Mouse (Mus musculus) ES-Bruce4 (cell line): ENCODE measurements at regions not wholly inside any gene's neighbourhood (a gene's known extent, or its start where the extent isn't known, plus 50 kb on each side); places are given as distances from the start of the nearest gene placed in this dataset.

Experiments
- H3K27ac ChIP-seq: 2 replicates; pipeline ENCODE4 v1.5.1; 2012; ENCODE audit warnings: low read length, inconsistent platforms; ENCODE audit not compliant: insufficient read depth
- H3K27me3 ChIP-seq: 2 replicates; pipeline ENCODE4 v1.6.1; 2012; ENCODE audit warnings: mild to moderate bottlenecking, low read length, inconsistent platforms; ENCODE audit not compliant: control insufficient read depth, poor library complexity, insufficient read depth, severe bottlenecking
- H3K36me3 ChIP-seq: 2 replicates; pipeline ENCODE4 v1.6.1; 2012; ENCODE audit warnings: inconsistent platforms, mild to moderate bottlenecking, low read length, moderate library complexity; ENCODE audit not compliant: control insufficient read depth, poor library complexity, insufficient read depth, severe bottlenecking
- H3K4me1 ChIP-seq: one replicate; pipeline ENCODE4 v1.8.1; 2011; ENCODE audit warnings: low read length; ENCODE audit not compliant: control insufficient read depth, insufficient read depth
- H3K4me3 ChIP-seq: 2 replicates; pipeline ENCODE4 v1.5.1; 2011; ENCODE audit warnings: low read depth, mild to moderate bottlenecking, low read length
- H3K9ac ChIP-seq: 2 replicates; pipeline ENCODE4 v1.6.1; 2012; ENCODE audit warnings: low read depth, mild to moderate bottlenecking, inconsistent platforms; ENCODE audit not compliant: poor library complexity, severe bottlenecking
- H3K9me3 ChIP-seq: replicated peaks from 2 replicates; pipeline ENCODE4 v1.6.1; 2012; ENCODE audit warnings: mild to moderate bottlenecking, low read length, inconsistent platforms; ENCODE audit not compliant: control insufficient read depth, poor library complexity, insufficient read depth, severe bottlenecking
- CTCF ChIP-seq: IDR thresholded peaks from one replicate; pipeline ENCODE4 v1.8.1; 2011; ENCODE audit warnings: low read depth, low read length
- EP300 ChIP-seq: IDR thresholded peaks from 2 replicates; pipeline ENCODE4 v1.6.1; 2011; ENCODE audit warnings: low read depth, low read length; ENCODE audit not compliant: insufficient read depth
- POLR2A ChIP-seq: IDR thresholded peaks from one replicate; pipeline ENCODE4 v1.8.1; 2011; ENCODE audit warnings: low read length; ENCODE audit not compliant: insufficient read depth

DNA sequence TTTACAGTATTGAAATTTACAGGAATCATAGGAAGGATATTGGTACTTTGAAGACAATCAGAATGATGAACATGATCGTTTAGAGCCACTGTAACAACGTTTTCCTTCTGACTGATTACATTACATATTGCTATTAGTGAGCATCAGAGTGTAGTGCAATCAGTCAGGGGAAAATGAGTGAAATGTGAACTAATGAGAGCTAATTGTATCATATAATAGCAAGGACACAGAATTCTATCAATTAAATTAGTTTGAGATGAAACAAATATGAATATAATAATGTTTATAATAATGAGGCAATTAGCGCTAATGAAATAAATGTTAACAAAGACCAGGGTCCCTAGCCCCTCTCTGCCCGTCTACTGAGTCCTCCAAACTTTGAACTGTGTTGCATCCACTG, 169.7 kb downstream of the Brms1l start:
- H3K4me1 ChIP-seq, result peaks cover 2% of the 10 kb centered on the region
- no peaks in the 10 kb centered on the region for H3K9me3 ChIP-seq
- no peak overlapping the region for H3K4me3 ChIP-seq
- no peak overlapping the region for H3K27ac ChIP-seq
- no peak overlapping the region for H3K9ac ChIP-seq
- H3K27me3 ChIP-seq, result no peaks in the 10 kb centered on the region; the same call in 1 of the 2 replicates
- no peaks in the 10 kb centered on the region for H3K36me3 ChIP-seq
- TF ChIP-seq POLR2A (no peak), CTCF (no peak), EP300 (no peak)

DNA sequence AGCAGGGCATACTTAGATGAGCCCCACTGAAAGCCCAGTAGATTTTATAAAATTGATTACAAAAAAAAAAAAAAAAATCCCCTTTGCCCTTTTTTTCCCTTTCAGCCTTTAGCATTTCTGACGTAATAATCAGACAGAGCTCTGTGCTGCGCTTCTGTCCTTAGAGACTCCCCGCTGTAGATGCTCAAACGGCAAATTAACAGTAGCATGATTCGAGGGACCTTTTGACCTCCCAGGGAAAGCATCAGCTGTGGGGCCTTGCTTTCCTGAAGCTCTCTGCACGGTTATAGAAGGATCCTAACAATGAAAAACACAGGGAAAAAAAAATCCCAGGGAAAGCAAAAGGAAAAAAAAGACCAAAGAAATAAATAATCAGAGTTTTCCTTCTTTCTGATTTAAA, 169.2 kb downstream of the Brms1l start:
- Histone ChIP-seq H3K4me1 (peaks cover 2% of the 10 kb centered on the region), H3K27ac (no peak overlapping the region), H3K4me3 (no peak overlapping the region), H3K9me3 (no peaks in the 10 kb centered on the region), H3K27me3 (no peaks in the 10 kb centered on the region; the same call in 1 of the 2 replicates), H3K36me3 (no peaks in the 10 kb centered on the region), H3K9ac (no peak overlapping the region)
- TF ChIP-seq EP300, result no peak
- TF ChIP-seq POLR2A, result no peak

DNA sequence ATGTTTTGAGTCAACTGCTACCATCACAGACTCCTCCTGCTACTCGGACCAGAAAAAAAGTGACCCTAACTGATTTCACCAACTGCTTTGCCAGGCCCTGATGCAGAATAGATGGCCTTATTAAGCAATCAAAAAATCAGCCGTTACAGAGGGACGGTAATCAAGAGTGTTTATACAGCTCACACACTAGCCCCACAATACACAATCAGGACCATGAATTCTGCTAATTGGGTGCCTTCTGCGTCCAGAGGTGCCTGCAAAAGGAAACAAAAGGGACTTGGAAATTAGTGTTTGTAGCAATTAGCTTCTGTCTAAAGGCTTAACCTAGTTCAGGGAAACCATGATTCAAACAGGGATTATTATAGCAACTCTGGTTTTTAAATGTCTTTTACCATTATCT, 168.4 kb downstream of the Brms1l start:
- H3K9me3 ChIP-seq, result no peaks in the 10 kb centered on the region
- no peaks in the 10 kb centered on the region; the same call in 1 of the 2 replicates for H3K27me3 ChIP-seq
- no peak for TF ChIP-seq CTCF
- TF ChIP-seq POLR2A, result no peak
- no peak for TF ChIP-seq EP300

DNA sequence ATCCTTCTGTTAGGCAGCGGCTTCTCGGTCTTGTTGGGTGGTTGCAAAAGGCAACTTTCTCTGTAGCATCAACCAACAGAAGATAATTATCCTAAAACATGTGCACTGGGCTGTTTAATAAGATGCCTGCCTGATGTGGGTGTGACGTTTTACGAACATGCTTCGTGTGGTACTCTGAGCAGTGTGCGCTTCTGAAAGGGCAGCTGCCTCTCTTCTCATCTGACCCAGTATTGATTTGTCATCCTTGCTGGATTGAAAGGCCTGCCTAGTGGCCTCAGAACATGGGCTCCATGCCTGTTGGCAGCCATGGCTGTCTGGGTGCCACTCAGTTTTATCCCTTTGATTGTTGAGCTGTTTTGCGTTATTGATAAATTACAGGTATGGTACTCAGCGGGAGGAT, 167.4 kb downstream of the Brms1l start:
- H3K27me3 ChIP-seq, result no peaks in the 10 kb centered on the region; the same call in 1 of the 2 replicates
- TF ChIP-seq POLR2A, result no peak
- no peak for TF ChIP-seq EP300
- no peak overlapping the region for H3K9ac ChIP-seq
- no peak overlapping the region for H3K4me3 ChIP-seq
- H3K4me1 ChIP-seq, result no peaks in the 10 kb centered on the region
- H3K9me3 ChIP-seq, result no peaks in the 10 kb centered on the region
- H3K27ac ChIP-seq, result no peak overlapping the region
- H3K36me3 ChIP-seq, result no peaks in the 10 kb centered on the region

More for the DNA sequence above, 168.4 kb downstream of the Brms1l start:
- H3K4me3 ChIP-seq, result no peak overlapping the region
- no peaks in the 10 kb centered on the region for H3K4me1 ChIP-seq
- no peaks in the 10 kb centered on the region for H3K36me3 ChIP-seq
- H3K9ac ChIP-seq, result no peak overlapping the region
- H3K27ac ChIP-seq, result no peak overlapping the region

DNA sequence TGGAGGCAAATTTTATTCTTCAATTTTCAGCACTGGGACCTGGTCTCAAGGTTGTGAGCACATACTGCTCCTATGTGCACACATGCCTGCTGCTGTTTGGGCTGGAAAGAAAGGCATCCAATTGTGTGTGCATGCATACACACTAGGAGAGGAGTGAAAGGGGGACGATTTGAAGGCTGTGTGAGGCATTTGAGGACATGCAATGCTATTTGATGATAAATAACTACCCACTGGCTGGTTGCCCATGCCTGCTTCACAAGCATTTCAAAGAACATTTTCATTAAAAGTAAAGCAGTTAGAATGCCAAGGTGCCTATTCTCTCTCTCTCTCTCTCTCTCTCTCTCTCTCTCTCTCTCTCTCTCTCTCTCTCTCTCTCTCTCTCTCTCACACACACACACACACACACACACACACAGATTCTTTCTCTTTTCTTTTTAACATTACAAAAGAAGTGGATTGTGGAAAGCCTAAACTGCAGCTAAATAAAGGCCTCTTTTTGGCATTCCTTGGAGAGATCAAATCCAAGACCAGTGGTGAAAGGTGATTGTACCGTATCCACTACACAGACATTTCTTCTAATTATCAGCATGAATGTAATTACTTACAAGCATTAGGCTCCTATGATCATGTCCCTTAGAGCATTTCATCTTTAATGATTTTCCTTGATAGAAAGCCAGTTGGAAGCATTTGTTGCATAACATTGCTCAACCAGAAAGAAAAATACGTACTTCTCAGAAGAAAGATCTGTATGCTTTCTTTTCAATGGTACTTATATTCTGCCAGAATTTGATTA, 160.7 kb downstream of the Brms1l start:
- TF ChIP-seq POLR2A (no peak), CTCF (no peak), EP300 (no peak)
- Histone ChIP-seq H3K9me3 (no peaks in the 10 kb centered on the region), H3K9ac (no peak overlapping the region), H3K4me1 (no peaks in the 10 kb centered on the region), H3K27me3 (no peaks in the 10 kb centered on the region), H3K4me3 (no peak overlapping the region), H3K36me3 (no peaks in the 10 kb centered on the region), H3K27ac (no peak overlapping the region)

DNA sequence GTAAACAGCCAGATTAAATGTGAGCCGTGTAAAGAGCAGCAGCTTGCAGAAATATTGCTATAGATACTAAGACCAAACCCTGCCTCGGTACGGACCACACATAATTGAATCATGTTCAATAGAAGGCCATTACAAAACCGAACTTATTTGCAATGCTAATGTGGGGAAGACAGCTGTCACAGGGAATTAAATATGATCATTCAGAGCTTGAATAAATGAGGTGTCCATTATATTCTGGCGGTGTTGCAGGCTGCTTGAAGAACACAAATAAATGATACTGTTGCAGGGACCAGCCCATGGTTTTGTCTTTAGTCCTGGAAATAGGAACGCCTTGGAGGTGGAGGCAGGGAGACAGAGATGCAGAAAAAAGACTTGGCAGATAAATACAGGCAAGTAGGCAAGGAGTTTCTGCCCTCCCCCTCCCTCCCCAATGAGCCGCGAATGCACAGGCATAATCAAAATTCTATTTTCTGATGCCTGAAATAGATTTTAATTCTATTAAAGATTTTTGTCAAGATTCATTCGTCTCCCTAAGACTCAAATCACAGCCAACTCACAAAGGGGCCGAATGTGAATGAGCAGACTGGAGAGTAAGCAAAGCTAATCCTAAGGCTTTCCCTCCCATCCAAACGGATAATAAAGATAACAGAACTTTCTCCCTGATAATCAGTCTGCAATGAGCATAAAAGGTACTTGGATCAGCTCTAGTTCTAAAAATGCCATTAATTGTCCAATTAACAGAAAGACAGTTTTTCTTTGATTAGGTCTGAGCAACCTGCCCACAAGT, 147.6 kb downstream of the Brms1l start:
- no peak overlapping the region for H3K27ac ChIP-seq

More for the DNA sequence above, 147.6 kb downstream of the Brms1l start:
- Histone ChIP-seq H3K36me3 (no peaks in the 10 kb centered on the region), H3K4me3 (no peak overlapping the region), H3K4me1 (no peaks in the 10 kb centered on the region), H3K9ac (no peak overlapping the region), H3K9me3 (no peaks in the 10 kb centered on the region), H3K27me3 (no peaks in the 10 kb centered on the region)
- TF ChIP-seq CTCF (no peak), EP300 (no peak), POLR2A (no peak)
